Mouse (Mus musculus) embryonic facial prominence, embryonic 11.5 days (tissue): ENCODE measurements around the gene Aldh16a1. TPM values are rescaled to one million over a fixed set of nuclear protein-coding genes. Genes with fewer than 3 reads are reported as not detected.

ENCODE experiments used
- microRNA counts: library from miRNA; unstranded; fragments of <30 nt; microRNA quantifications from one replicate; lab custom pipeline; 2016
- microRNA-seq: library from miRNA; unstranded; fragments of <30 nt; microRNA quantifications from one replicate; pipeline ENCODE4, GENCODE M21; 2016; ENCODE audit warnings: borderline number of aligned reads
- polyA plus RNA-seq: library from polyadenylated mRNA; unstranded; fragments of >200 nt; fragmentation: Nextera tagmentation; extraction: Ambion mirVana; gene quantifications from 2 replicates; pipeline ENCODE4 v1.2.1, GENCODE M21; 2014

Gene Aldh16a1
- polyA plus RNA-seq, 1 experiment from 2014 or later, result 32.3 TPM

MicroRNA genes within 50 kb of the gene (microRNA counts, 519-probe panel; counts per million panel counts)
- 1,441 counts per million, percentile 6 among the panel's probes with 10 or more counts for microRNA mmu-miR-150 (lab: Ali Mortazavi, UCI)

Small RNA genes within 50 kb of the gene (microRNA-seq; reads per million reads assigned to microRNA genes)
- 11.8 reads per million, percentile 13 among the genes with 10 or more reads in this experiment for gene Mir150
- gene Mir5121, result 22.1 reads per million, percentile 22 among the genes with 10 or more reads in this experiment
- gene Mir7055, result not detected

Other genes with a start within 250 kb of the Aldh16a1 start
- 70.1 and 70.3 TPM in 2 replicates for gene Ap2a1, start 225.1 kb downstream of the Aldh16a1 start, polyA plus RNA-seq
- 0.21 TPM in 1 of 2 replicates, not detected in the other for gene Tsks, start 211.4 kb downstream of the Aldh16a1 start, polyA plus RNA-seq
- 14.3 and 17.1 TPM in 2 replicates for gene Cpt1c, start 179.7 kb downstream of the Aldh16a1 start, polyA plus RNA-seq
- gene Prmt1, start 168.0 kb downstream of the Aldh16a1 start, polyA plus RNA-seq, result 289 and 293 TPM in 2 replicates
- 62.4 and 71.9 TPM in 2 replicates for gene Irf3, start 156.9 kb downstream of the Aldh16a1 start, polyA plus RNA-seq
- 69.9 and 71.7 TPM in 2 replicates for gene Bcl2l12, start 155.9 kb downstream of the Aldh16a1 start, polyA plus RNA-seq
- 40.0 and 41.1 TPM in 2 replicates for gene Scaf1, start 138.2 kb downstream of the Aldh16a1 start, polyA plus RNA-seq
- 18.5 and 23.9 TPM in 2 replicates for gene Rras, start 136.6 kb downstream of the Aldh16a1 start, polyA plus RNA-seq
- gene Prr12, start 101.7 kb downstream of the Aldh16a1 start, polyA plus RNA-seq, result 10.9 and 11.8 TPM in 2 replicates
- 59.2 and 63.8 TPM in 2 replicates for gene Nosip, start 92.2 kb downstream of the Aldh16a1 start, polyA plus RNA-seq
- gene Prrg2, start 91.9 kb downstream of the Aldh16a1 start, polyA plus RNA-seq, result 17.9 and 20.3 TPM in 2 replicates
- 221 and 234 TPM in 2 replicates for gene Rcn3, start 62.4 kb downstream of the Aldh16a1 start, polyA plus RNA-seq
- gene Fcgrt, start 50.7 kb downstream of the Aldh16a1 start, polyA plus RNA-seq, result 12.6 TPM in 2 replicates
- 1,561 and 1,602 TPM in 2 replicates for gene Rps11, start 30.1 kb downstream of the Aldh16a1 start, polyA plus RNA-seq
- gene Rpl13a, start 25.8 kb downstream of the Aldh16a1 start, polyA plus RNA-seq, result 1,418 and 1,436 TPM in 2 replicates
- gene Gm45713, start 18.4 kb downstream of the Aldh16a1 start, polyA plus RNA-seq, result 0.20 TPM in 1 of 2 replicates, not detected in the other
- 0.52 and 0.67 TPM in 2 replicates for gene Flt3l, start 18.2 kb downstream of the Aldh16a1 start, polyA plus RNA-seq
- gene Pih1d1, start 281 bp downstream of the Aldh16a1 start, polyA plus RNA-seq, result 102 and 104 TPM in 2 replicates
- gene Slc17a7, start 9.4 kb upstream of the Aldh16a1 start, polyA plus RNA-seq, result 1.1 and 1.6 TPM in 2 replicates
- 0.52 and 0.81 TPM in 2 replicates for gene Gfy, start 25.0 kb upstream of the Aldh16a1 start, polyA plus RNA-seq
- gene Pth2, start 26.4 kb upstream of the Aldh16a1 start, polyA plus RNA-seq, result not detected in 2 replicates
- 0.41 and 0.42 TPM in 2 replicates for gene Ccdc155, start 50.3 kb upstream of the Aldh16a1 start, polyA plus RNA-seq
- gene Dkkl1, start 57.6 kb upstream of the Aldh16a1 start, polyA plus RNA-seq, result 1.8 and 2.3 TPM in 2 replicates
- 276 and 285 TPM in 2 replicates for gene Tead2, start 61.2 kb upstream of the Aldh16a1 start, polyA plus RNA-seq
- gene Cd37, start 84.5 kb upstream of the Aldh16a1 start, polyA plus RNA-seq, result 0.86 and 1.1 TPM in 2 replicates
- gene Slc6a16, start 86.5 kb upstream of the Aldh16a1 start, polyA plus RNA-seq, result 0.21 TPM in 1 of 2 replicates, not detected in the other
- gene Slc6a21, start 122.9 kb upstream of the Aldh16a1 start, polyA plus RNA-seq, result not detected in 2 replicates
- gene Trpm4, start 179.2 kb upstream of the Aldh16a1 start, polyA plus RNA-seq, result 5.0 and 7.2 TPM in 2 replicates
- gene Hrc, start 180.7 kb upstream of the Aldh16a1 start, polyA plus RNA-seq, result 0.33 and 0.34 TPM in 2 replicates
- 7.4 TPM in 2 replicates for gene Ppfia3, start 212.4 kb upstream of the Aldh16a1 start, polyA plus RNA-seq
- gene Lin7b, start 216.0 kb upstream of the Aldh16a1 start, polyA plus RNA-seq, result 0.77 and 0.86 TPM in 2 replicates
- 71.6 and 75.0 TPM in 2 replicates for gene Snrnp70, start 241.2 kb upstream of the Aldh16a1 start, polyA plus RNA-seq